Mouse (Mus musculus): Measurements from ENCODE around the gene Tcf7l1. TPM values are rescaled to one million over a fixed set of nuclear protein-coding genes. Genes with fewer than 3 reads are reported as not detected.

The Tcf7l1 gene
- polyA plus RNA-seq, 1 experiment from 2014 or later, result 42.3 TPM

DNA sequence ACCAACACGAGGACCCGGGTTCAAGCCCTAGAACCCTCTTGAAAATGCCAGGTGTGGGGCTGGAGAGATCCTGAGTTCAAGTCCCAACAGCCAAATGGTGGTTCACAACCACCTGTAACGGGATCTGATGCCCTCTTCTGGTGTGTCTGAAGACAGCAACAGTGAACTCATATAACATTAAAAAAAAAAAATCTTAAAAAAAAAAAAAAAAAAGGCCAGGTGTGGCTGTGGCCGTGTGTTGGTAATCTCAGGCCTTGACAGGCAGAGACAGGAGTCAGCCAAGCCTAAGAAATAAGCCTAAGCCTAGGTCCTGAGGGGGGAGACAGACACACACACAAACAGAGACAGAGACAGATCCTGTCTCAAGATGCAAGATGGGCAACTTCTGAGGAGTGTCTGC is 56.9 kb downstream of the Tcf7l1 start:
- Histone ChIP-seq H3K9ac (ENCODE audit: low read depth, low read length) (no peak overlapping the region), H3K4me1 (ENCODE audit: control insufficient read depth, insufficient read depth, low read length) (peaks cover 41% of the 10 kb centered on the region)

DNA sequence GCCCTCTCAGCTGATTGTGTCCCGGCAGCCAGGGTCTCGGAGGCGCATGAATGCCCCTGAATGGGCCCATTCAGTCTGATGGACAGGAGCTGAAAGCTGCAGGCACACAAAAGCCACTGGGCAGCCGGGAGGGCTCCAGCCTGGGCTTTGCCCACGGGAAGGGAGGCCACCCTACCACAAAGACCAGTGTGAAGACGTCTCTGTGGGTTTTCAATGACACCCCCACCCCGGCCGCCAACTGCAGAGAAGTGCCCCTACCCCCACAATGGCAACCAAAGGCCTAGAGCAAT is 58.5 kb downstream of the Tcf7l1 start:
- H3K9ac ChIP-seq (ENCODE audit: low read depth, low read length), result no peak overlapping the region
- no peak overlapping the region for H3K4me2 ChIP-seq (ENCODE audit: low read depth, low read length)
- WGBS, result 38% methylated on average over 8 of the region's 8 CpGs
- DNase-seq (ENCODE audit: low spot score), result peak; percentile 59
- peak; percentile 48; the same call in 1 of the 2 replicates for ATAC-seq (ENCODE audit: low read depth)
- H3K27ac ChIP-seq (replicated peaks; ENCODE audit: low read depth, low read length), result no peak overlapping the region
- no peaks in the 10 kb centered on the region for H3K9me3 ChIP-seq (ENCODE audit: control insufficient read depth, low read length)
- H3K4me3 ChIP-seq (ENCODE audit: low read depth, low read length), result no peak overlapping the region
- H3K27me3 ChIP-seq (replicated peaks; ENCODE audit: control insufficient read depth, insufficient read depth, low read length), result no peaks in the 10 kb centered on the region
- H3K36me3 ChIP-seq (ENCODE audit: control insufficient read depth, insufficient read depth, low read length), result no peaks in the 10 kb centered on the region
- peaks cover 47% of the 10 kb centered on the region for H3K4me1 ChIP-seq (ENCODE audit: control insufficient read depth, insufficient read depth, low read length)

More for the DNA sequence above, 56.9 kb downstream of the Tcf7l1 start:
- H3K27me3 ChIP-seq (replicated peaks; ENCODE audit: control insufficient read depth, insufficient read depth, low read length), result no peaks in the 10 kb centered on the region
- ATAC-seq (ENCODE audit: low read depth) (no peak), DNase-seq (ENCODE audit: low spot score) (no peak)
- H3K27ac ChIP-seq (replicated peaks; ENCODE audit: low read depth, low read length), result no peak overlapping the region
- no peak overlapping the region for H3K4me2 ChIP-seq (ENCODE audit: low read depth, low read length)
- H3K9me3 ChIP-seq (ENCODE audit: control insufficient read depth, low read length), result no peaks in the 10 kb centered on the region
- no peaks in the 10 kb centered on the region for H3K36me3 ChIP-seq (ENCODE audit: control insufficient read depth, insufficient read depth, low read length)
- 74% methylated on average over 4 of the region's 4 CpGs for WGBS
- no peak overlapping the region for H3K4me3 ChIP-seq (ENCODE audit: low read depth, low read length)

DNA sequence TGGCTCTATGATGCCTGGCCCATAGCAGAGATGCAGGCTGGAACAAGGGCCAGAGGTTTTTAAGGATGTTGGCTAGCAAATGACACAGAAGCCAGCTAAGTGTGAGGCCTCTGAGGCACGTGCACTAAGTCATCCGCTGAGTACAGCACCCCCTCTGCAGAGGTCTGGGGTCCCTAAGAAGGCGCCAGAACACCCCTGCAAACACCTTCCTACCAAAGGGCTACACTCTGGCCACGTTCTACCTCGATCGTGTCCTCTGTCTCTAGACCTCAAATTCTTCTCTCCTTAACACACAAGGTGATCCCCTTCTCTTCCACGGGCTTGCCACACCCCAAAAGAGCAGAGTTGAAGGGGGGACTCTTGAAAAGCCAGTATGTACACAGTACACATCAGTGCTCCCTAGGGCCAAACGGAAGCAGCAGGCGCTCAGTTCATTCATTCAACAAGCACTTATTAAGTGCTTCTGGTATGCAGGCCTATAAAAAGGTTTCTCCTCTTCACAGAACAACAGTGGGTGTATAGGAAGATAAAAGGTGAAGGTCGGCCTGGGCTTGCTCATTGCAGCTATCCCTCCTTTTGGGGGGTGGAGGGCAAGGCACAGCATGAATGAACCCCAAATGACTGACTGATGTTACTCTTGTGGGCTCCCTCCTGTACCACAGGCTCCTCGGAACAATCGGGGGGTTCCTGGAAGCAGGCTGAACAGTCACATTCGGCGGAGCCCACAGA is 59.1 kb downstream of the Tcf7l1 start:
- Histone ChIP-seq H3K27me3 (replicated peaks; ENCODE audit: control insufficient read depth, insufficient read depth, low read length) (no peaks in the 10 kb centered on the region), H3K9me3 (ENCODE audit: control insufficient read depth, low read length) (no peaks in the 10 kb centered on the region), H3K4me1 (ENCODE audit: control insufficient read depth, insufficient read depth, low read length) (peaks cover 47% of the 10 kb centered on the region), H3K4me2 (ENCODE audit: low read depth, low read length) (no peak overlapping the region), H3K9ac (ENCODE audit: low read depth, low read length) (no peak overlapping the region), H3K27ac (replicated peaks; ENCODE audit: low read depth, low read length) (no peak overlapping the region), H3K4me3 (ENCODE audit: low read depth, low read length) (no peak overlapping the region), H3K36me3 (ENCODE audit: control insufficient read depth, insufficient read depth, low read length) (no peaks in the 10 kb centered on the region)
- ATAC-seq (ENCODE audit: low read depth) (no peak), DNase-seq (ENCODE audit: low spot score) (no peak)
- WGBS, result 57% methylated on average over 14 of the region's 14 CpGs

DNA sequence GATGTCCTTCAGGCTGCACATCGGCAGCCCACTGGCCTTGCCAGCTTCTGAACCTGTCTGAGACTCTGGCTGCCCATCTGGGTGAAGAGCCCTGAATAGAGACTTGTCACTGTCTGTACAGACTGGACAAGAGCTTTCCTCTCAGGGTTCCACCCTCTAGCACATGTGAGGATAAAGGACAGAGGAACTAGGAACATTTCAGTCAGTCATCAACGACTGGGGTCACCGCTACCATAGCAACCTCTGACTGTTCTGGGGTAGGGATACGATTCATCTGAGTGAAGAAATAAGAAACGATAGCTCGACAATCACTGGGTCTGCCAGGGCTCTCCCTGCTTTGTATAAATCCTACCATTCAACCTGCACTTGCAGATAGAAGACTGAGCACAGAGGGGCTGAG is 61.2 kb downstream of the Tcf7l1 start:
- no peak overlapping the region for H3K9ac ChIP-seq (ENCODE audit: low read depth, low read length)
- DNase-seq (ENCODE audit: low spot score), result no peak
- no peak overlapping the region for H3K4me2 ChIP-seq (ENCODE audit: low read depth, low read length)
- H3K9me3 ChIP-seq (ENCODE audit: control insufficient read depth, low read length), result no peaks in the 10 kb centered on the region
- no peak overlapping the region for H3K4me3 ChIP-seq (ENCODE audit: low read depth, low read length)
- 0 out of 2 replicates have a peak overlapping the region, but pooled peaks have one; percentile 17 for H3K27ac ChIP-seq (replicated peaks; ENCODE audit: low read depth, low read length)
- H3K27me3 ChIP-seq (replicated peaks; ENCODE audit: control insufficient read depth, insufficient read depth, low read length), result no peaks in the 10 kb centered on the region
- peaks cover 67% of the 10 kb centered on the region for H3K4me1 ChIP-seq (ENCODE audit: control insufficient read depth, insufficient read depth, low read length)
- H3K36me3 ChIP-seq (ENCODE audit: control insufficient read depth, insufficient read depth, low read length), result no peaks in the 10 kb centered on the region
- no peak for ATAC-seq (ENCODE audit: low read depth)
- WGBS, result 36% methylated on average over 6 of the region's 6 CpGs

DNA sequence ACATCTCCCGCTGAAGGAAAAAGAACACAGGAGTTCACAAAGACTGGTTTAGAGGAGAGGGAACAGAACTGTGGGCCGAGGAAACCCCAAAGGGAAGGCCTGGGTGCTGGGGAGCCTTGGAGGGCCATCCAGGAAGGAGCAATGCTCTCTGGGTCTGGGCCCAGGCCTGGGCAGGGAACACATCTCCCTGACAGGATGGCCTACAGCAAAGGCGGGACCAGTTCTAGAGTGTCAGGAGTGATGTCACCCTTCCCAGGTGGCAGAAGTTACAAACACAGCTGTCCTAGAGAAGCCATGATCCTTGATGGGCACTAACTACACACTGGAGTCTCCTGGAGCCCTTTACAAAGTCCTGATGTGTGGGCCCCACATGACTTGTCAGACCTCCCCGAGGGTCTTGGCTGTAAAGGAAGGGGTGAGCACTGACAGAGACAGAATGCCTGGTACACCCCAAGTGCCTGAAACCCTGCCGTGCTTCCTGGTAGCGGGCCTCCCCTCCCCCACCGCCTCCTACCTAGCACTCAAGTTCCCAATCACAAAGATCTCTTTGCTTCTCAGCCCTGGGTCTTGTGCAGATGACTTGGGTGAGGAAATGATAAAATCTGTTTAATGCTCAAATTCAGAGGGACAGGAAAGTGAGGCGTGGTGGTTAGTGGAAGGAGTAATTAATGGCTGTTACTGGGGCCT is 64.4 kb downstream of the Tcf7l1 start:
- WGBS, result 33% methylated on average over 8 of the region's 8 CpGs
- no peaks in the 10 kb centered on the region for H3K27me3 ChIP-seq (replicated peaks; ENCODE audit: control insufficient read depth, insufficient read depth, low read length)
- no peaks in the 10 kb centered on the region for H3K36me3 ChIP-seq (ENCODE audit: control insufficient read depth, insufficient read depth, low read length)
- no peak overlapping the region for H3K9ac ChIP-seq (ENCODE audit: low read depth, low read length)
- H3K4me1 ChIP-seq (ENCODE audit: control insufficient read depth, insufficient read depth, low read length), result peaks cover 56% of the 10 kb centered on the region
- peak overlapping the region; percentile 79 for H3K27ac ChIP-seq (replicated peaks; ENCODE audit: low read depth, low read length)
- DNase-seq (ENCODE audit: low spot score) (no peak), ATAC-seq (ENCODE audit: low read depth) (peak; percentile 39)
- H3K4me3 ChIP-seq (ENCODE audit: low read depth, low read length), result no peak overlapping the region
- 0 out of 2 replicates have a peak overlapping the region, but pooled peaks have one; percentile 10 for H3K4me2 ChIP-seq (ENCODE audit: low read depth, low read length)
- H3K9me3 ChIP-seq (ENCODE audit: control insufficient read depth, low read length), result no peaks in the 10 kb centered on the region

DNA sequence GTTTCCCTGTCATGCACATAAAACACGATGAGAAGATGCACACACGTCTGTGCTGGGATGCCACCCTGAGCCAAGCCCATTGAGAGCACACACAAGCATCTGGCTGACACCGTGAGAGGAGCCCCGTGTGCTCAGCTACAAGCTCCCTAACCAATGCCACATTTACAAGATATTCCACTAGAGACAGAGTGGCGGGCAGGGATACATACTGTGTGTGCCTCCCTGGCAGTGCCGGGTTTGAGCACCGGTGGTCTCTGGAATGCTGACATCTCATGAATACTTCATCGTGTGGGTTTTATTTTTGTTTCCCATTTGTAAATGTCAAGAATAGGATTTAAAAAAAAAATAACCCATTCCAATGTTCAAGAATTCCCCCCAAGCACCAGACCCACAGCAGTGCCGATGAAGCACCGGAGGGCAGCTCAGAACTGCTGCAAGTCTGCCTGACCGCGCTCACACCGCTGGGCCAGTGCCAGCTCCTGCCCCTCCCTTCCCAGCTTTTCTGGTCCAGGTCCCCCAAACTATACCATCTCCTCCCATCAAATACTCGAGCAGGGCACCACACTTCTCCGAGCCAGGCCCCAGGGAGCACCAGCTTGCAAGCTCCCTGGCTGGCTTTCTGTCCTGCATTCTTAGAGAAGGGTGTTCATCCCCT is 65.2 kb downstream of the Tcf7l1 start:
- no peaks in the 10 kb centered on the region for H3K9me3 ChIP-seq (ENCODE audit: control insufficient read depth, low read length)
- peak; percentile 66 for DNase-seq (ENCODE audit: low spot score)
- peak overlapping the region; percentile 1; the same call in 1 of the 2 replicates for H3K9ac ChIP-seq (ENCODE audit: low read depth, low read length)
- whole genome bisulfite sequencing, result 34% methylated on average over 15 of the region's 15 CpGs
- H3K27me3 ChIP-seq (replicated peaks; ENCODE audit: control insufficient read depth, insufficient read depth, low read length), result no peaks in the 10 kb centered on the region
- H3K36me3 ChIP-seq (ENCODE audit: control insufficient read depth, insufficient read depth, low read length), result no peaks in the 10 kb centered on the region
- H3K4me1 ChIP-seq (ENCODE audit: control insufficient read depth, insufficient read depth, low read length), result peaks cover 50% of the 10 kb centered on the region
- H3K4me2 ChIP-seq (ENCODE audit: low read depth, low read length), result 0 out of 2 replicates have a peak overlapping the region, but pooled peaks have one; percentile 10
- peak; percentile 51 for ATAC-seq (ENCODE audit: low read depth)
- H3K4me3 ChIP-seq (ENCODE audit: low read depth, low read length), result no peak overlapping the region
- H3K27ac ChIP-seq (replicated peaks; ENCODE audit: low read depth, low read length), result peak overlapping the region; percentile 79

DNA sequence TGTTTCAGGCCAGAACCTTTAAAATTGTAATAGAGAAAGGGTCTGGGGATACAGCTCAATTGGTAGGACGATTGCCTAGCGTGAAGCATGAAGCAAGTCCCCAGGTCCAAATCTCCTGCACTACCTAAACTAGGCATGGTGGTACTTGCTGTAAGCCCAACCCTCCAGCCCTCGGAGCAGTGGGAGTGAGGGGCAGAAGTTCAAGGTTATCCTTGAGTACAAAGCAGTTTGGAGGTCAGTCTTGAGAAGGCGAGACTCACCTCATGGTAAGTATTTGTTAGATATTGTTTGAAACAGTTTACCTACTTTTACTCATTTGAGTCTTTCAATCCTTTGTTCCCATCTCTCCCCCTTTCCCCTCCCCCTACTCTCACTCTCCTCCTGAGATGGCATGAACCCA is 65.9 kb downstream of the Tcf7l1 start:
- no peak for DNase-seq (ENCODE audit: low spot score)
- WGBS, result 85% methylated on average over 4 of the region's 4 CpGs
- H3K4me2 ChIP-seq (ENCODE audit: low read depth, low read length), result no peak overlapping the region
- H3K9me3 ChIP-seq (ENCODE audit: control insufficient read depth, low read length), result no peaks in the 10 kb centered on the region
- H3K4me3 ChIP-seq (ENCODE audit: low read depth, low read length), result no peak overlapping the region
- no peak for ATAC-seq (ENCODE audit: low read depth)
- no peaks in the 10 kb centered on the region for H3K27me3 ChIP-seq (replicated peaks; ENCODE audit: control insufficient read depth, insufficient read depth, low read length)
- no peak overlapping the region for H3K9ac ChIP-seq (ENCODE audit: low read depth, low read length)
- H3K4me1 ChIP-seq (ENCODE audit: control insufficient read depth, insufficient read depth, low read length), result peaks cover 46% of the 10 kb centered on the region
- H3K36me3 ChIP-seq (ENCODE audit: control insufficient read depth, insufficient read depth, low read length), result no peaks in the 10 kb centered on the region
- H3K27ac ChIP-seq (replicated peaks; ENCODE audit: low read depth, low read length), result peak overlapping the region; percentile 79; the same call in 1 of the 2 replicates

DNA sequence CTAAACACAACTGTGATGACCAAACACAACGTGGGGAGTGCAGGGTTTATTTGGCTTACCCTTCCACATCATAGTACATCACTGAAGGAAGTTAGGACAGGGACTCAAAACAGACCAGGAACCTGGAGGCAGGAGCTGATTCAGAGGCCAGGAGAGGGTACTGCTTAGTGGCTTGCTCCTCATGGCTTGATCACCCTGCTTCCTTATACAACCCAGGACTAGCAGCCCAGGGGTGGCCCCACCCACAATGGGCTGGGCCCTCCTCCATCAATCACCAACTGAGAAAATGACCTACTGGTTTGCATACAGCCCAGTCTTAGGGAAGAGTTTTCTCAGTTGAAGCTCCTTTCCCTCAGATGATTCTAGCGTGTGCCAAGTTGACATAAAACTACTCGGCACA is 68.2 kb downstream of the Tcf7l1 start:
- no peak overlapping the region for H3K4me3 ChIP-seq (ENCODE audit: low read depth, low read length)
- H3K4me2 ChIP-seq (ENCODE audit: low read depth, low read length), result no peak overlapping the region
- no peaks in the 10 kb centered on the region for H3K27me3 ChIP-seq (replicated peaks; ENCODE audit: control insufficient read depth, insufficient read depth, low read length)
- peaks cover 32% of the 10 kb centered on the region for H3K4me1 ChIP-seq (ENCODE audit: control insufficient read depth, insufficient read depth, low read length)
- no peak for ATAC-seq (ENCODE audit: low read depth)
- H3K36me3 ChIP-seq (ENCODE audit: control insufficient read depth, insufficient read depth, low read length), result peaks cover 4% of the 10 kb centered on the region; the same call in 1 of the 2 replicates
- H3K27ac ChIP-seq (replicated peaks; ENCODE audit: low read depth, low read length), result peak overlapping the region; percentile 40; the same call in 1 of the 2 replicates
- DNase-seq (ENCODE audit: low spot score), result no peak
- no peaks in the 10 kb centered on the region for H3K9me3 ChIP-seq (ENCODE audit: control insufficient read depth, low read length)
- 88% methylated on average over 3 of the region's 3 CpGs for WGBS
- no peak overlapping the region for H3K9ac ChIP-seq (ENCODE audit: low read depth, low read length)
